Mouse (Mus musculus): ENCODE results near the gene Zpr1. TPM values are rescaled to one million over a fixed set of nuclear protein-coding genes. Genes with fewer than 3 reads are reported as not detected.

The Zpr1 gene
- 39.5 and 44.6 TPM in 2 replicates for polyA plus RNA-seq (2015; fragmentation: Nextera tagmentation; extraction: Ambion mirVana)

- H3K27me3 ChIP-seq: peaks cover 23% of the 10 kb centered on the region
- peaks cover 36% of the 10 kb centered on the region for H3K36me3 ChIP-seq
- H3K27ac ChIP-seq: peak within 1 kb of the TSS; percentile 69
- peak within 1 kb of the TSS; percentile 89 for H3K4me2 ChIP-seq
- 4% methylated on average over 41 of the region's 45 CpGs for WGBS (ENCODE audit: insufficient replicate concordance)
- peaks cover 32% of the 10 kb centered on the region for H3K4me1 ChIP-seq (replicated peaks)
- H3K4me3 ChIP-seq (replicated peaks): peak within 1 kb of the TSS; percentile 91
- H3K9me3 ChIP-seq (replicated peaks): no peaks in the 10 kb centered on the region
- ATAC-seq (ENCODE audit: low read depth) (peak; percentile 90), DNase-seq (peak; percentile 83)
- peak within 1 kb of the TSS; percentile 85 for H3K9ac ChIP-seq
Observed at GRCm38 (mm10) chr9:46272677-46273454, at the start of gene Zpr1. Gene Zpr1, plus strand, starts transcription at chr9:46273064.

GRCm38 (mm10) chr9:46223090-46223489, 49.8 kb upstream of the Zpr1 start:
- H3K4me2 ChIP-seq: no peak overlapping the region
- H3K27ac ChIP-seq: no peak overlapping the region
- H3K36me3 ChIP-seq: peaks cover 25% of the 10 kb centered on the region; the same call in 1 of the 2 replicates
- 68% methylated on average over 6 of the region's 6 CpGs for WGBS (ENCODE audit: insufficient replicate concordance)
- DNase-seq (no peak), ATAC-seq (ENCODE audit: low read depth) (no peak)
- no peaks in the 10 kb centered on the region for H3K9me3 ChIP-seq (replicated peaks)
- H3K9ac ChIP-seq: no peak overlapping the region
- no peak overlapping the region for H3K4me3 ChIP-seq (replicated peaks)
- peaks cover 35% of the 10 kb centered on the region for H3K4me1 ChIP-seq (replicated peaks)
- no peaks in the 10 kb centered on the region for H3K27me3 ChIP-seq

- no peaks in the 10 kb centered on the region for H3K27me3 ChIP-seq
- no peak overlapping the region for H3K4me2 ChIP-seq
- H3K4me3 ChIP-seq (replicated peaks): no peak overlapping the region
- H3K27ac ChIP-seq: no peak overlapping the region
- H3K36me3 ChIP-seq: peaks cover 25% of the 10 kb centered on the region; the same call in 1 of the 2 replicates
- peaks cover 32% of the 10 kb centered on the region for H3K4me1 ChIP-seq (replicated peaks)
- ATAC-seq (ENCODE audit: low read depth): no peak
- no peaks in the 10 kb centered on the region for H3K9me3 ChIP-seq (replicated peaks)
- H3K9ac ChIP-seq: no peak overlapping the region
- no peak for DNase-seq
- 58% methylated on average over 3 of the region's 3 CpGs for WGBS (ENCODE audit: insufficient replicate concordance)
Observed at GRCm38 (mm10) chr9:46224101-46224500, 48.8 kb upstream of the Zpr1 start.

DNA sequence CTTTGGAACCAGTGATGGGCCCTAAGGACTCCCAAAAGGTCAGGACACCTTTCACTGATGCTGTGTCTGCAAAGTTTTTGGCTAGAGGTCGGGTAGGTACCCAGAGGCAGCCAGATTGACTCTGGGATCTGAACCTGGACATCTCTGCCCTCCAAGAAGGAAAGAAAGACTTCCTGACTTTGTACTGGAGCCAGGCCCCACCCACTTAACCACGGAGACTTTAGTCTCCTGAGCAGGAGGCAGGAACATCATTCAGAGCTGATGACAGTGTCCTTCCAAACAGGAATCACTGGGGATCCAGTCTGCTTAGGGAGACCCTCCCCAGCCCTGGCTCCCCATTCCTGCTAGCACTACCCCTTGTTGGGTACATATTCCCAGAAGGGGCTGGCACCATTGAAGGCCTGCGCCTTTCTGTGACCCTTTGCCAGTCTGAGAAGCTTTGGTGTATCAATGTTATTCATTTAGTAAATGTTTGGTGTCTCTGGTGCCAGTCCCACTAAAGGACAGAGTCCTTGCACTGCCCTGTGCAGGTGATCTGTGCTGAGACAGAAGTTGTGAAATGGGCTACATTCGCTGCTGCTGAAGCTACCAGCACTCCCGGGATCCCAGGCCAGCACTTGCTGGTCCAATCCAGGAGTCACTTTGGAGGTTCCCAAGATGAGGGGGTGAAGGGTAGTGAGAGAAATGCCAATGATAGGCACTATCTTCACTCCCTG, 47.8 kb upstream of the Zpr1 start:
- 44% methylated on average over 5 of the region's 5 CpGs for WGBS (ENCODE audit: insufficient replicate concordance)
- Histone ChIP-seq H3K36me3 (peaks cover 18% of the 10 kb centered on the region; the same call in 1 of the 2 replicates), H3K4me2 (no peak overlapping the region), H3K9me3 (replicated peaks) (no peaks in the 10 kb centered on the region), H3K4me3 (replicated peaks) (no peak overlapping the region), H3K9ac (no peak overlapping the region), H3K4me1 (replicated peaks) (peaks cover 33% of the 10 kb centered on the region), H3K27me3 (no peaks in the 10 kb centered on the region), H3K27ac (no peak overlapping the region; the same call in 1 of the 2 replicates)
- no peak for ATAC-seq (ENCODE audit: low read depth)
- DNase-seq: no peak

GRCm38 (mm10) chr9:46227064-46227614, 45.7 kb upstream of the Zpr1 start:
- no peak overlapping the region for H3K27ac ChIP-seq
- WGBS (ENCODE audit: insufficient replicate concordance): 46% methylated on average over 3 of the region's 3 CpGs
- H3K9me3 ChIP-seq (replicated peaks): no peaks in the 10 kb centered on the region
- H3K4me1 ChIP-seq (replicated peaks): peaks cover 47% of the 10 kb centered on the region
- ATAC-seq (ENCODE audit: low read depth): no peak
- H3K9ac ChIP-seq: no peak overlapping the region
- H3K4me3 ChIP-seq (replicated peaks): no peak overlapping the region
- DNase-seq: no peak
- no peak overlapping the region for H3K4me2 ChIP-seq
- H3K27me3 ChIP-seq: no peaks in the 10 kb centered on the region
- 0 out of 2 replicates have a peak, but pooled peaks cover 4% of the 10 kb centered on the region for H3K36me3 ChIP-seq

GRCm38 (mm10) chr9:46228491-46228890, 44.4 kb upstream of the Zpr1 start, which contains the start of gene Apoa1:
Gene Apoa1, plus strand, starts transcription at chr9:46228580.
- WGBS (ENCODE audit: insufficient replicate concordance): 36% methylated on average over 9 of the region's 9 CpGs
- Histone ChIP-seq H3K9ac (peak within 1 kb of the TSS; percentile 64), H3K4me2 (peak within 1 kb of the TSS; percentile 73), H3K4me1 (replicated peaks) (peaks cover 51% of the 10 kb centered on the region), H3K9me3 (replicated peaks) (no peaks in the 10 kb centered on the region), H3K27me3 (no peaks in the 10 kb centered on the region), H3K36me3 (no peaks in the 10 kb centered on the region), H3K27ac (peak within 1 kb of the TSS; percentile 60), H3K4me3 (replicated peaks) (peak within 1 kb of the TSS; percentile 57)
- DNase-seq: peak; percentile 17
- peak; percentile 75 for ATAC-seq (ENCODE audit: low read depth)

DNA sequence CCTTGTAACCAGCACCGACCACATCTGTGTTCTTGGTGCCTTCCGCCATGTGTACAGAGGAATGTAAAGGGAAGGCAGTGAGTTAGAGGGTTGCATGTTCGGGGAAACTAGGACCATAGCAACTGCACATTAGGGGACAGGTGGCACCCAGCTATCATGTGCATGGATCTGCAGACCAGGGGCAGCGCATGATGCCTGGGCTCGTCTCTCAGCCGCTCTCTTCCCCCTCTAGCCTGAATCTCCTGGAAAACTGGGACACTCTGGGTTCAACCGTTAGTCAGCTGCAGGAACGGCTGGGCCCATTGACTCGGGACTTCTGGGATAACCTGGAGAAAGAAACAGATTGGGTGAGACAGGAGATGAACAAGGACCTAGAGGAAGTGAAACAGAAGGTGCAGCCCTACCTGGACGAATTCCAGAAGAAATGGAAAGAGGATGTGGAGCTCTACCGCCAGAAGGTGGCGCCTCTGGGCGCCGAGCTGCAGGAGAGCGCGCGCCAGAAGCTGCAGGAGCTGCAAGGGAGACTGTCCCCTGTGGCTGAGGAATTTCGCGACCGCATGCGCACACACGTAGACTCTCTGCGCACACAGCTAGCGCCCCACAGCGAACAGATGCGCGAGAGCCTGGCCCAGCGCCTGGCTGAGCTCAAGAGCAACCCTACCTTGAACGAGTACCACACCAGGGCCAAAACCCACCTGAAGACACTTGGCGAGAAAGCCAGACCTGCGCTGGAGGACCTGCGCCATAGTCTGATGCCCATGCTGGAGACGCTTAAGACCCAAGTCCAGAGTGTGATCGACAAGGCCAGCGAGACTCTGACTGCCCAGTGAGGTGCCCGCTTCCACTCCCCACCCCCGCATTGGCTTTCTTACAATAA, 43.1 kb upstream of the Zpr1 start:
- peak; percentile 50; the same call in 1 of the 2 replicates for ATAC-seq (ENCODE audit: low read depth)
- no peaks in the 10 kb centered on the region for H3K9me3 ChIP-seq (replicated peaks)
- peak; percentile 45 for DNase-seq
- WGBS (ENCODE audit: insufficient replicate concordance): 13% methylated on average over 37 of the region's 37 CpGs
- H3K9ac ChIP-seq: peak overlapping the region; percentile 64
- peaks cover 43% of the 10 kb centered on the region for H3K4me1 ChIP-seq (replicated peaks)
- peak overlapping the region; percentile 60 for H3K27ac ChIP-seq
- H3K4me2 ChIP-seq: peak overlapping the region; percentile 73
- H3K27me3 ChIP-seq: no peaks in the 10 kb centered on the region
- peak overlapping the region; percentile 57 for H3K4me3 ChIP-seq (replicated peaks)
- H3K36me3 ChIP-seq: no peaks in the 10 kb centered on the region

DNA sequence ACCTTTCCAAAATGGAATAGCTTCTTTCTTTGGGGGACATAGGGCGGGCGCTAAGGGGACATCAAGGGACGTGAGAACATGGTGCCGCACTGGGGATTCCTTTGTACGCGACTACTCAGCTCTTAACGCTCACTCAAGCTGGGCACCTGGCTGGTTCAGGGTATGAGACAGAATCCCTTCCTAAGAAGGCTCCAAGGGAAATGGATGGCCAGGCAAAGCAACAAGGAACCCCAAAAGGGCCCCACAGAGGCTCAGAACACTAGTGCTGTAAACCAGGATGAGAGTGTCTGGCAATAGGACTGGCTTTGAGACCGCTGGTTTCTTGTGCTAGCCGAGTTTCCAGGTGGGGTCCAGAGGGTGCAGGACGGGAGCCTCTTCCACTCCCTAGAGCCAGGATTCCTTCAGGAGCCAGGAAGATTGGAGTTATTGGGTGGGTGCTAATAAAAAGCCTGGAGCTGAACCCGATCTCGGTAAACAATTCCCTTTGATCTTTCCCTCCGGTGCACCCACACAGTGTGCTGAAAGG, 42.4 kb upstream of the Zpr1 start:
- Histone ChIP-seq H3K27me3 (no peaks in the 10 kb centered on the region), H3K36me3 (no peaks in the 10 kb centered on the region), H3K9ac (peak overlapping the region; percentile 64), H3K4me2 (peak overlapping the region; percentile 73), H3K4me3 (replicated peaks) (peak overlapping the region; percentile 57), H3K27ac (peak overlapping the region; percentile 60), H3K9me3 (replicated peaks) (no peaks in the 10 kb centered on the region), H3K4me1 (replicated peaks) (peaks cover 46% of the 10 kb centered on the region)
- ATAC-seq (ENCODE audit: low read depth) (no peak), DNase-seq (no peak)
- 28% methylated on average over 13 of the region's 13 CpGs for WGBS (ENCODE audit: insufficient replicate concordance)

DNA sequence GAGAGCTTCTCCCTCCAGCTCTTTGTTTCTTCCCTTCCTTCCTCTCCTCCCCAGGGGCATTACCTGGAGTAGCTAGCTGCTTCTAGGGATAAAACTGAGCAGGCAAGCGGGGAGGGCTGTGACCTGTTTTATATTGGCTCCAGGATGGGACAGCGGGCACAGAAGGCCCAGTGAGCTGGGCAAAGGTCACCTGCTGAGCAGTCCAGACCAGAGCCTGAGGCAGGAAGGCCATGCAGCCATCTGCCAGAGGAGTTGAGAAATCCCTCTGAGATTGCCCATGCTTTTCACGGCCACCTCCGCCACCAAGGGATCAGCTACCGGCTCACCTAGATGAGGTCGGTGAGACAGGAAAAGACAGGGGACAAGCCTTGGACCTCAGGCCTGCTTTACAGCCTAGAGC, 37.7 kb upstream of the Zpr1 start:
- ATAC-seq (ENCODE audit: low read depth) (0 out of 2 replicates have a peak, but pooled peaks have one; percentile 3), DNase-seq (no peak)

DNA sequence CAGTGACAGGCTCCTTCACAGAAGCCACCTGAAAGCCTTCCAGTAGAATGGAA, 37.4 kb upstream of the Zpr1 start, which contains the start of gene Apoc3:
Gene Apoc3 (minus strand): TSS at position 41 of the 53 bp plus-strand sequence.
- H3K36me3 ChIP-seq: no peaks in the 10 kb centered on the region
- H3K4me2 ChIP-seq: no peak within 1 kb of the TSS
- ATAC-seq (ENCODE audit: low read depth) (no peak), DNase-seq (no peak)
- H3K9ac ChIP-seq: no peak within 1 kb of the TSS
- H3K9me3 ChIP-seq (replicated peaks): no peaks in the 10 kb centered on the region
- no peaks in the 10 kb centered on the region for H3K27me3 ChIP-seq
- peak within 1 kb of the TSS; percentile 54 for H3K27ac ChIP-seq
- H3K4me1 ChIP-seq (replicated peaks): peaks cover 30% of the 10 kb centered on the region
- no peak within 1 kb of the TSS for H3K4me3 ChIP-seq (replicated peaks)

More for the DNA sequence above, 37.7 kb upstream of the Zpr1 start:
- H3K4me3 ChIP-seq (replicated peaks): no peak overlapping the region
- no peaks in the 10 kb centered on the region for H3K27me3 ChIP-seq
- peaks cover 32% of the 10 kb centered on the region for H3K4me1 ChIP-seq (replicated peaks)
- H3K4me2 ChIP-seq: no peak overlapping the region
- H3K9ac ChIP-seq: no peak overlapping the region
- H3K9me3 ChIP-seq (replicated peaks): no peaks in the 10 kb centered on the region
- no peaks in the 10 kb centered on the region for H3K36me3 ChIP-seq
- H3K27ac ChIP-seq: peak overlapping the region; percentile 54
- 63% methylated on average over 6 of the region's 6 CpGs for WGBS (ENCODE audit: insufficient replicate concordance)

DNA sequence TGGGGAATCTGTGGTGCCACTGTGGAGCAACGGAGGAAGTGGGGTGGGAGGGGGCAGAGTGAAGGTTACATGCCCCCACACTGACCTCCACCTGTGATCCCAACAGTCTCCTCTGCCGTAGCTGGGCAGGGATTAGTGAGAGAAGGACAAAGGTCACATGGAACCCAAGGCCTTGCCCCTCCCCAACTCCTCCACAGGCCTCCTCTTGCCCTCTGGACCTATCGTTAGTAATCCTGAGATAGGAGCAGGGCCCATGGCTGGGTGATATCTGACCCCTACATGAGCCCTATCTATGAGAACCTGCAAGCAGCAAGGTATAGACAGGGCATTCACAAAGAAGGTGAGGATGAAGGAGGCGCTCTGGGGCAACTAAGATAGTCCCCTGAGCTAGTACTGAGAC, 37.2 kb upstream of the Zpr1 start:
- Histone ChIP-seq H3K27ac (peak overlapping the region; percentile 54), H3K4me3 (replicated peaks) (no peak overlapping the region), H3K9ac (no peak overlapping the region), H3K9me3 (replicated peaks) (no peaks in the 10 kb centered on the region), H3K27me3 (no peaks in the 10 kb centered on the region), H3K4me1 (replicated peaks) (peaks cover 27% of the 10 kb centered on the region), H3K36me3 (no peaks in the 10 kb centered on the region), H3K4me2 (no peak overlapping the region)
- 47% methylated on average over 4 of the region's 4 CpGs for WGBS (ENCODE audit: insufficient replicate concordance)
- peak; percentile 69 for ATAC-seq (ENCODE audit: low read depth)
- peak; percentile 18 for DNase-seq
